Mouse (Mus musculus): ENCODE data around the gene Ubp1.
A peak's percentile ranks its signal among the peaks of the same experiment; 100 is the strongest.

Gene Ubp1

DNA sequence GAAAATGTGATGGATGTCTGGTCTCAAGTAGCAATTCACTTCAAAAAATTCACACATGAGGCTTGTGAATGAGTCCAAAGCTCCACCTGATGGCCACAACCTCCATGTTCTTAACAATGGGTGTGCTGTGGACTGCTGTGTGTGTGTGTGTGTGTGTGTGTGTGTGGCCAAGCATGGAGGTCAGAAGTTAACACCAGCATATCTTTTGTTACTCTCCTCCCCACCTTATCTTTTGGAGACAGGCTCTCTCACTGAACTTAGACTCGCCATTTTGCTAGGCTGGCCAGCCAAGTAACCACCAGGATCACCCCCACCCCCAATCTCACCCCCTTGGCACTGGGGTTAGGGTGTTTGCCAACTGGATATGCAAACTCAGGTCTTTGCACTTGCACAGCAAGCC lies 83.3 kb downstream of the Ubp1 start:
- DNase-seq (ENCODE audit: low spot score in 2 of 2) = no peak

- DNase-seq (ENCODE audit: low spot score in 2 of 2) = peak; percentile 32 to 58
These were observed 85.0 kb downstream of the Ubp1 start for GRCm38 (mm10) chr9:114015724-114016123.

- DNase-seq (ENCODE audit: low spot score in 2 of 2) = peak; percentile 69 to 86
These were observed 85.7 kb downstream of the Ubp1 start for GRCm38 (mm10) chr9:114016402-114016801.

DNA sequence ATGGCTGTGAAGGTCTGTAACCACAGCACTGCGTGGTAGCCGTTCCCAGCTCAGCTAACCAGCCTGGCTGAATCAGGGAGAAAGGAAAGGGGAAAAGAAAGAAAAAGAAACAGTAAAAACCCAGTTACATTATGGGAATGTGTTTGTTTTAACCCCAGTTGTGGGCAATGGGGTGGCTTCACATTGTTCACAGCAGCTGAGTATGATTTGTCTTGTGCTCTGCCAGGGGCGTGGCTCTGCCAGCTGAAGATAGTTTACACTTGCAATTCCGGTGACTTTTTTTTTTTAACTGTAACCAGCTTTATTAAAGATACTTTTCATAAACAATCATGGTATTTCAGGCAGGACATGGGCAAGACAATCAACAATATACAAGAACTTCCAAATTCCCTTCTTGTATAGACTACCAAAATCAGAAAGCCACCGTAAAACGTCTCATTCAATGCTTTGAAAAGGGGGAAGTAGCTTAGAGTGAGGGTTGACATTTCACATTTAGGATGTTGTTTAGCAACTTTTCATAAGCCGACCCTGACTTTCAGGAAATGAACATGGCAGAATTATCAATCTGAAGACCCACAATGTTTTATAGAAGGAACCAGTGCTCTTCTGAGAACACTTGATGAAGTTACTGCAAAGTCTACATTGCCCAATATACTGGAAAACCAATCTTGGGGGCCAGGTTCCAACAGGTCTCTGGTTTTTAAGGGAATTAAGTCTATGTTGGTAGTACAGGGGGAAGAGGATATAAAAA lies 88.5 kb downstream of the Ubp1 start:
- no peak for DNase-seq (ENCODE audit: low spot score in 2 of 2)

DNA sequence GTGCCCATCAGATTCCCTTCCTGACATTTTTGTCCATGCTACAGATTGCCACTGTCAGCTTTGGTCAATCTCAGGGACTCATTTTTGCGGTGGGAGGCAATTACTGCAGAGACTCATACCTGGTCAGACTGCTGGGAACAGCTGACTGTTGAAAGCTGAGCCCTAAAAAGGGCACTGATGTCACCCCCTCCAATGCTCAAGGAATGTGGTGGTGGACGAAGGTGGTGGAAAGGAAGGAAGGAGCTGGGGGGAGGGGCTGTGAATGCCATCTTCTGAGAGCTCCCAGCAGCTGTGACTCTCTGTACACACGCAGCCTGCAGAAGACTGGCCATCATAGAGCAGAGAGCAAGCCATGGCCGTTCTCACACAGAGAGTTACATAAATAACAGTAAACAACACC lies 91.4 kb downstream of the Ubp1 start:
- no peak for DNase-seq (ENCODE audit: low spot score in 2 of 2)

DNA sequence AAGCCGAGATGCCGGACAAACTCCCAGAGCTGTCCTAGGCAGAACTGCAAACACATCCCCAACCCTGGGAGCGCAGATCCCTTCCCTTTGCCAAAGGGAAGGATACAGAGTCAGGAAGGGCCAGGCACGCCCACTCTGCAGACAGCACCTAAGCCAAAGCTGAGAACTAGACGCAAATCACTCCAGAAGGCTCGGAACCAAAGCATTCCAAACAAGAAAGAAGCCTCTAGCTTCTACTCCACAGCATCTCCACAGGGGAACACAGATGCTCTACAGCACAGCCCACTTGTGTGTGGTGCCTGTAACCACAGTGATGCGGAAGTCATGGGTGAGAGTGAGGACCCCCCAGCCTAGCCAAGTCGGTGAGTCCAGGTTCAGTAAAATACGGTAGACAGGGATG lies 94.4 kb downstream of the Ubp1 start:
- no peak for DNase-seq (ENCODE audit: low spot score in 2 of 2)

- no peak for DNase-seq (ENCODE audit: low spot score in 2 of 2)
These were observed 95.1 kb downstream of the Ubp1 start for GRCm38 (mm10) chr9:114025846-114026245.

- peak; percentile 86 to 89 for DNase-seq (ENCODE audit: low spot score in 2 of 2)
These were observed 95.7 kb downstream of the Ubp1 start for GRCm38 (mm10) chr9:114026261-114026934.
